Mouse (Mus musculus) layer of hippocampus, adult 2 months (tissue): ENCODE data around the gene Entr1. TPM values are rescaled to one million over a fixed set of nuclear protein-coding genes. Genes with fewer than 3 reads are reported as not detected.

ENCODE experiments used
- DNase-seq, 2 experiments: peaks; one replicate each; pipeline ENCODE4 v3.0.0; 2022; ENCODE audit warnings: low spot score in 2 of 2
- H3K27ac ChIP-seq: fragments of 200-600 bp; 2 replicates; pipeline ENCODE4 v1.8.1; 2022
- H3K4me3 ChIP-seq: fragments of 200-600 bp; 2 replicates; pipeline ENCODE4 v1.8.1; 2022; ENCODE audit warnings: mild to moderate bottlenecking
- CTCF ChIP-seq: fragments of 200-600 bp; conservative IDR thresholded peaks from 2 replicates; pipeline ENCODE4 v1.8.1; 2022; ENCODE audit warnings: antibody characterized with exemption, mild to moderate bottlenecking, moderate library complexity
- total RNA-seq, 2 experiments: library from RNA; stranded (reverse); gene quantifications; 2 replicates each; pipeline ENCODE4 v1.2.3; 2021

Entr1 gene
- total RNA-seq, 2 experiments from 2014 or later = 159 to 168 TPM

DNA sequence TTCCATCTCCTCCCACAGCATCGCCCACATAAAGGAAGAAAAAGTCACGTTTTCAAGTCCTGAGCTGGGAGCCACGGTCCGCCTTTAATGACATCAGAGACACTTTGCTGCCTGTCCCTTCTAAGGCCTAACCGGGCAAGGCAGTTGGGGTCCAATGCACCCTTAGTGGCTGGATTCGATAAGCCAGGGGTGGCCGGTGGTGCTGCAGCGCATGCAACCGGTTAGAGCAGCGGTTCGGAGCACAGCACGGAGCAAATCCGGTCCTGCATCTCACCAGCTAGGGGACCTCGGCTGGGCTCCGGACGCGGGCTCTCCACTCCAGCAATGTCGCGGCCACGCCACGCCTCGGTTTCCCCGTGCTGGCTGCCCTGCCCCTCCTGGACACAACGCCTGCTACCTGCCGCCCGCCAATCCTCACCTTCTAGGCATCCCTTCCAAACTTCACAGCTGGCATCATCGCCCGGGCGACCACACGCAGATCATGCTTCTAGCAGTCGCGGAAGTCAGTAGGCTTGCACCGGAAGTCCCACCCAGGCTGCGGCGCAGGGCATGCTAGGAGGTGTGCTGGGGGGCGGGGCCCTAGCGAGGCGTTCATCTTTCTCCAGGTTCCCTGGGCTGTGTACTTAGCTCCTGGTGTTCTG lies 8.9 kb downstream of the Entr1 start, which contains the start of gene Snapc4:
Gene Snapc4, minus strand, starts transcription at position 523 of the 641 bp plus-strand sequence.
- peak; percentile 83 to 85 for DNase-seq
- no peak for TF ChIP-seq CTCF
- H3K4me3 ChIP-seq = peak within 1 kb of the TSS; percentile 92
- peak within 1 kb of the TSS; percentile 82 for H3K27ac ChIP-seq

DNA sequence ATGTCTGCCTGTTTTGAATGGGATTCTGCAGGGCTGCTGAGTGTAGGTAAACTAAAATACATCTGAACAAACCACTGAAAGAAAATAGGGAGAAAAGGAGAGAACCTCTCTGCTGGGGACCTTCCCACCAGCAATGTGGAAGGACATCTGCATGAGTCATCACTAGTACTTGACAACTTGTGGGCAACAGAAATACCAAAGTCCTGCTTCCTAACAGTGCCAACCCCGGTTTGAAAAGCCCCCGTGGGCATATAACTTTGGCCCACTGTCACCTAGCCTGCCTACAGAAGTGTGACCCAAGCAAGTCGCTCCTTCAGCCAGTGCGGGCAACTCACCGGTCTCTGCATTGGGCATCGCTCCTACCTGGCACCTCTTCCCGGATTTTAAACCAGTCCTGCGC lies 16.7 kb downstream of the Entr1 start:
- no peak for TF ChIP-seq CTCF

DNA sequence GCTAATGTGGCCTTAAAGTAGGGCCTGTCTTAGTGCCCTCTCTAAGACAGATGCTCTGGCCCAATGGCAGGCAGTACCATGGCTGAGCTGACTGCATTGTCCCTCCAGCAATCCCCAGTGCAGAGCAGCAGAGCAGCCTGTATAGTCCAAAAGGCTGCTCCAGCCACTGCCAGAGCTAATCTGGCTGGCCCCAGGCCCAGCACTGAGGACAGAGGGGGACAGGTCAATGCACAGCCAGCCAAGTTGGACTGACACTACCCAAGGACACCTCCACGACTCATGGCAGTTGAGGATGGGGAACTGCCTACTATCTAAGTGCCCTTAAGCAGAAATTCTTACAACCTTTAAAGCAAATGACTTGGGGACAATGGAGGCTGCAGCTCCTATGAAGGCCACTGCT lies 20.5 kb downstream of the Entr1 start:
- Histone ChIP-seq H3K27ac (no peak overlapping the region), H3K4me3 (no peak overlapping the region)
- TF ChIP-seq CTCF = no peak
- no peak for DNase-seq

More for the DNA sequence above, 16.7 kb downstream of the Entr1 start:
- Histone ChIP-seq H3K27ac (no peak overlapping the region), H3K4me3 (no peak overlapping the region)
- DNase-seq = no peak

DNA sequence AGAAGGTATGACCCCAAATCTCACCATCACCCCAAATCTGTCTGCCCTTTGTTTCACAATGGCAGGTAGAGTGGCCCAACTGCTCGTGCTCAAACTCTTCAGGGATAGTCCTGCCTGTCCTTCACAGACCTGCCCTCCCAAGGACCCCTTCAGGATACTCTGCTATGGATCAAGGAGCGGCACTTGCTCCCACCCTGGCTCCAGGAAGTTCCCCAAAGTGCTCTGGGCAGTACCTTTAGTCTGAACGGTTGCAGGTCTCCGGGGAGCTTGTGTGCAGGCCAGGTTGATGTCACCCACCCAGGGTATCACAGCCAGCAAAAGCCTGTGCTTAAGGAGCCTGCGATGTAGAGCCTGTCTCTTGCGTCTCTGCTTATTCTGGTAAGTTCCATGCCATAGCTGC lies 21.2 kb downstream of the Entr1 start:
- no peak for TF ChIP-seq CTCF
- no peak overlapping the region for H3K4me3 ChIP-seq
- no peak for DNase-seq
- H3K27ac ChIP-seq = no peak overlapping the region

DNA sequence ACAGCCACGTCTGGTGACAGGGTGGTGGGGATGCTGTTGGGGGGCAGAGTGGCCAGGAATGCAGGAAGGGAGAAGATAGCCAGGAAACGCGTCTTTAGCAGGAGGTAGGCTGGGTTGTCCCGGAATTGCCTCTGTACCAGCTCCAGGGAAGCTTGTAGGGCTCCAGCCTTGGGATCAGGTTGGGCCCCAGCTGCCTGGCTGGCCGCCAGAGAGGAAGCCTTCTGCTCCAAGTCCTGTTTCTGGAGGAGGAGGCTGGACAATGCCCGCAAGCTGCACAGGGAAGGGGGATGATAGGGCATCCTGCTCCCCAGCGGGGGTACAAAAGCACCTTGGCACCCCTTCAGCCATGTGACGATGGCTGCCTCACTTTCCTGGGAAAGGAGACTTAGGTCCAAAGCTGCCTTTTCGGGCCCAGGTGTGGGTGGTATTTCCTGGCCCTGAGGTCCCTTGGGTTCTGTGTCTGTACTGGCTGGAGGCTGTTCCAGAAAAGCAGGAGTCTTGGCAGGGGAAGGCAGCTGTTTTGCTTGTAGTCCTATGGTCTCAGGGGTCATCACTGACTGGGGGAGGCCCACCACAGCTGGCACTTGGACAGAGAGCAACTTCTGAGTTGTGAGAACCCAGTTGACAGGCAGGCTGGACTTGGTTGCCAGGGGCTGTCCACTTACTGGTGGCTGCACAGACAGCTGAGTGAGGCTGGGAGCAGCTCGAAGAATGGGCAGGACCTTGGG lies 24.2 kb downstream of the Entr1 start:
- TF ChIP-seq CTCF = no peak
- DNase-seq = no peak
- Histone ChIP-seq H3K27ac (peak overlapping the region; percentile 8; the same call in 1 of the 2 replicates), H3K4me3 (no peak overlapping the region)

DNA sequence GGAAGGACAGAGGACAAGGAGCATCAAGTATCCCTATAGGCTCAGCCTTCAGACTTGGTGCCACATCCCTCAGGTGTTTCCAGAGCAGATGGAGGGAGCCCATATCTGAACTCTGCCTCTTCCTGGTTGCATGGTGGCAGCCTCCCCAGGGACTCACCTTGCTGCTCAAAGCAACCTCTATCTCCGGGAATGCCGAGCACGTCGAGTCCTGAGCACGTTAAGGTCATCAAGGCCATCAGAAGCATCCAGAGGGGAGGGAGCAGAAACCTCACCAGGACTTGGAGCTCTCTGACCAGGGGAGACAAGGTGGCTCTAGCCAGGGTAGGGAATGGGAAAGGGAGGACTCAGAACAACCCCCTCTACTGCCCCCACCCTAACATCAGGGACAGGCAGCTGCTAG lies 25.6 kb downstream of the Entr1 start:
- no peak for DNase-seq
- no peak overlapping the region for H3K27ac ChIP-seq
- no peak for TF ChIP-seq CTCF
- H3K4me3 ChIP-seq = no peak overlapping the region

DNA sequence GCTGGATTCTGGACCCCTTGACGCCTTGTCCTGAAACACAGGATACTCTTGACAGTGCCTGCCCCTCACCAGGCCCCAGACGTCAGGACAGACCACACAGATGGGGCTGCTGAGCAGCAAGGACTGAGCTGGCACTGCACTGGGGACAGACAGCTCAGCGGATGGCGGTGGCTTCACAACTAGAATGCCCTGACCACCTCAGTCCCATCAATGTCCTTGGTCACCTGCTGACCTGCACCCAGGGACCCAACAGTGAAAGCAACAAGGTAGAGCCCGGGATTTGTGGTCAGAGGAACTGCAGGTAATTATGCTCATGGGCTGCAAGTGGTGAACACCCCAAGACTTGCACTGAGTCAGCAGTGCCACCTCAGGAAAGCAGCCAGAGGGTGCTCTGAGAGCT lies 26.1 kb downstream of the Entr1 start:
- no peak overlapping the region for H3K27ac ChIP-seq

DNA sequence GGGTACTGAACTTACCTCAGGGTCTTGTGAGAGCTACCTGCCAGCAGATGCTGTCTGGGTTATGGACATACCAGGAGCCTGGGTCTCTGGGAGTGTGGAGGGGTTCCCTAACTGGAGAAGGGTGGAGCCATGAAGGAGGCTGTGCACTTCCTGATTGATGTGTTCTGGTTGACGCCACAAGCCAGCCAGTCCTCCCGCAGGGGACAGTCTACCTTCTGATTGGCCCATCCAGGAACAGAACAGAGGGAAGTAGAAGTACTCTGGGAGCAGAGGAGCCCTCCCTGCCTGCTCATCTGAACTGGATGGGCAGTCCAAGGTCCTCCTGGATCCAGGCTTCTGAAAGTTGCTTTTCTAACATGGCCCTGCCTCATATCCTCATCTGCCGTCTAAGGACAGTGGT lies 28.3 kb downstream of the Entr1 start, which contains the start of gene Card9:
Gene Card9, minus strand, starts transcription at position 147 of the 400 bp plus-strand sequence.
- no peak within 1 kb of the TSS for H3K27ac ChIP-seq
- no peak for TF ChIP-seq CTCF
- no peak for DNase-seq
- H3K4me3 ChIP-seq = no peak within 1 kb of the TSS

More for the DNA sequence above, 26.1 kb downstream of the Entr1 start:
- no peak for TF ChIP-seq CTCF
- DNase-seq = no peak
- no peak overlapping the region for H3K4me3 ChIP-seq

DNA sequence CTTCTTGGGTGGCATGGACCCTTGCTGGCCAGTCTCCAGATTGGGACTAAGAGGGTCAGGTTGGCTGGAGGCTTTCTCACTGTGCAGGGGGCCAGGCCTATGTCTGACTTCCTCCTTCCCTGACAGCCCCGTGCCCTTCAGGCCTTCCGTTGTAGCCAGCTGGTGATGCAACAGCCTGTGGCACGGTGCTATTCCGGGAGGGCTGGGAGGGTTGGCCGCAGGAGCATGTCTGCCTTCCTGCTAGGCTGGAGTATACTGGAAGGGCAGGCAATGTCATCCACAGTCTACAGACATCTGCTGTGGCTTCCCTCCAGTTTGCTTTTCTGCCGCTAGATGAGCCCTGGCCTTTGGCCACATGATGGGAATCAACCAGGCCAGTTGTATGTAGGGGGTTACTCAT lies 29.1 kb downstream of the Entr1 start:
- Histone ChIP-seq H3K27ac (no peak overlapping the region), H3K4me3 (no peak overlapping the region)
- TF ChIP-seq CTCF = peak; percentile 28; the same call in 1 of the 2 replicates
- DNase-seq = no peak

DNA sequence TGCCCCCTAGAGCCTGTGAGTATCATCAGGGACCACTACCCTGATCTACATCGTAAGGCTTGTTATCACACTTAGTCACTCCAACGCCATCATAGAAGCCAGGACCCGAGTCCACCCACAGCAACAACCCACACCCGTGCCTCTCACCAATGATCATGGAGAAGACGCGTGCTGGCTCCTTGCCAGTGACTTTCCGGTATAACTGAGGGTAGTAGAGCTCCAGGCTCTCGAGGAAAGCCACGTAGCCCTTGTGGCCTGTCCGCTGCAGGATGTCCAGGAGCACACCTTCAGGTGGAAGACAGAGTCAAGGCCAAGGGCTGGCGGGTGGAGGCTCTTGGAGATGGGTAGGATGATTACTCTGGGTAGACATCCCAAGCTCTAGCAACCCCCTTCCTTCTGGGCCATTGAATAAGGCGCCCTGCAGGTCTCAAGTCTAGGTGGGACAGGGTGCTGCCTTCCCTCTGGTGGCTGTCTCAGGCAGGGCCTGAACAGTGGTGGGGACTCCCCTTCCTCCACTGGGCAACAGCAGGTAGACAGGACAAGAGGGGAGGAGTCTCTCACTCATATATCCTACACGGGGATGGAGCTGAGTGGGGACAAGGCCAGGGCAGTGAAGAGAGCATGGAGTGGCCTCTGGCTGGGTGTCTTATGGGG lies 30.3 kb downstream of the Entr1 start:
- Histone ChIP-seq H3K4me3 (no peak overlapping the region), H3K27ac (no peak overlapping the region)
- DNase-seq = no peak
- 0 out of 2 replicates have a peak, but pooled peaks have one; percentile 5 for TF ChIP-seq CTCF

DNA sequence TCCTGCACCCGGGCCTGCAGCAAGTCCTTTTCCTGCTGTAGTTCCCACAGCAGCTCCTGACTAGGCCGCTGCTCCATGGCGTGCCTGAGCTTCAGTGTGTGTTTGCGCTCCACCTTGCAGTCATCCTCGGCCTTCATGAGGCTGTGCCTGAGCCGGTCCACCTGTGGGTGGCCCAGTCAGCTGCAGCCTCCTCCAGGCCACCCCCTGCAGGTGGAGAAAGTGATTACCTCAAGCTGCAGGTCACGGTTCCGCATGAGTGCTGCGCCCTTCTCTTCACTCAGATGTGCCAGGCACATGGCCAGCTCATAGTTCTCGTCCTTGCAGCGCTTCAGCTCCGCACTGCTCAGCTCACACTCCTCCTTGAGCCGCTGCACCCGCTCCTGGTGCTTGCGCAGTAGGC lies 31.6 kb downstream of the Entr1 start:
- peak; percentile 40 for TF ChIP-seq CTCF
- no peak overlapping the region for H3K4me3 ChIP-seq
- no peak for DNase-seq
- H3K27ac ChIP-seq = no peak overlapping the region

DNA sequence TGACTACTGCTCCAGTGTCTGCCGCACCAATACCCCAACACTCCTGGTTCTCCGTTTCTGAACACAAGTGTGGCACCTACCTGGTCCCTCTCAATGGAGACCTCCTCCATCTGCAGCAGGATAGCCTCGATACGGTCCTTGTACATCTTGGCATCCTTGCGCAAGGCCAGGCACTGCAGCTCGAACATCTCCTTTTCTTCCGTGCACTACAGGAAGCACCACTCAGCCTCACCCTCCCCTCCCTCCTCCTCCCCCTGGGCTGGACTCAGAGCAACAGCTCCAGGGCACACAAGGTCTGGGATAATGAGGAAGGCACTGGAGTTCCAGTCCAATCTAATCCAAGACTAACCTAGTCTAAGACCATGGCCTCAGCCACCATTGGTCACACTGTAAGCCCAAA lies 32.4 kb downstream of the Entr1 start:
- Histone ChIP-seq H3K4me3 (no peak overlapping the region), H3K27ac (no peak overlapping the region)
- no peak for TF ChIP-seq CTCF
- DNase-seq = no peak

DNA sequence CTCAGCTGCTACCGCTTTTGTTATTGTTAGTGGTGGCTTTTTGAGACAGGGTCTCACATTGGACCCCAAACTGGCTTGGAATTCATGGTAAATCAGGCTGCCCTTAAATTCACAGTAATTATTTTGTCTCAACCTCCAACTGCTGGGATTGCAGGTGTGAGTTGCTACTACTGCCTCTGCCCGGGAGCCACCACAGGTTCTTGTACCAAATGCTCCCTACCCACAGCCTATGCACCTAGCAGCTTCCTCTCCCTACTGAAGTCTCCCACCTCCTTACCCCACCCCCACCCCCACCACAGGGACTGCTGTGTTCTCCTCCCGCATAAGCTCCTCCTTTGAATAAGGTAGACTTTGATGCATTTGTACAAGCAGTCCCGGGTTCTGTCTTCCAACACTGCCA lies 32.9 kb downstream of the Entr1 start:
- no peak for DNase-seq
- no peak overlapping the region for H3K4me3 ChIP-seq
- H3K27ac ChIP-seq = no peak overlapping the region
- no peak for TF ChIP-seq CTCF
